Mouse (Mus musculus): Measurements from ENCODE around the gene Gm45837.

DNA sequence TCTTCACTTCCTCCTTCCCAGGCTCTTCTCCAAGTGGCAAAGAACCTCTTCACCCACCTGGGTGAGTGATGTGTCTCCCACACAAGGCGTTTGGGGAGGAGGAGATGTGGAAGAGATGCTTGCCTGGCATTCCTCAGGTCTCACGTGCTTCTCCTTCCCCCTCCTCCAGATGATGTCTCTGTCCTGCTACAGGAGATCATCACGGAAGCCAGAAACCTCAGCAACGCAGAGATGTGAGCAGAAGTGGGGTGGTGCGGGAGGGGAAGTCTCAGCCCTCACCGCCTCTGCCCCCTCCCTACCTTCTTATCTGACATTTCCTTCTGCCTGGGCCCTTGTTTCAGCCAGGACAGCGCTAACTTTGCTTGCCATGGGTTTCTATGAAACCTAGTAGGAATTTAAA is 93.1 kb downstream of the Gm45837 start:
- no peak for TF ChIP-seq CTCF (IDR thresholded peaks at IDR 0.05; ENCODE audit: low read depth)
- TF ChIP-seq EP300 (IDR thresholded peaks at IDR 0.05; ENCODE audit: low read depth) = no peak

All from liver, embryonic 14.5 days (tissue).